Comparison of ENCODE assay signal across 9 mouse cellular contexts in the genomic region with DNA sequence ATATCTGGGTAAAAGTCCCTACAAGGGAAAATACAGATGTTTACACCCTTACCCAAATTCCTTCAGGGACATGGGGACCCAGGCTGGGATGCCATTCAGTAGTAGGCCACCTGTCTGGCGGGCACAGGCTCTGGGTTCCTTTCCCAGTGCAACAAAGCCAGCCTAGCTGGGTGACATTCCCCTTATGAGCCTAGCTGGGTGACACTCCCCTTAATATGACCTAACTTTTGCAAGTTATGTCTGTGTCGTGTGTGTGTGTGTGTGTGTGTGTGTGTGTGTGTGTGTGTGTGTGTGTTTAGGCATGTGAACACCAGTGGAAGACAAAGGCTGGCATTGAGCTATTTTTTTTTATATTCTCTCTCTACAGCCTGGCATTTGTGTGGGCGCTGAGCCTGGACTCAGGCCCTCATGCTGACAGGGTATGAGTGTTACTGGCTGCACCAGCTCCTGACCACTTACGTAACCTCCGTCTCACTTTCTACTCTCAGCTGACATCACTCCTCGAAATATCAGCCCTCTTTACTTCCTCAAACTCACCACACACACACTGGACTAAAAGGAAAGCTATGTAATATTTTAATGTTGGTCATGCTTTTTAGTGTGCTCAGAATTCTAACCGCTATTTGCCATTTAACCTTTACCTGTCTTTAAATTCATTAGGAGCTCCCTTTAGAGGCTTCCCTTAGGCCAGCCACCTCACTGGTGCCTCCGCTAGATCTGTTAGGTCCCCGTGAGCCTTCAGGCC. TPM values are rescaled to one million over a fixed set of nuclear protein-coding genes. Genes with fewer than 3 reads are reported as not detected.
DNase-seq lines count a peak whose midpoint lies in the region; ATAC-seq lines count a peak whose summit lies in the region.
"Had no signal": no experiment of that assay in that cellular context is flagged by ENCODE, and none has a peak within 500 bp of the region (broad histone marks: within the 10 kb centered on the region; RNA-seq: fewer than 3 reads in every experiment).

No protein-coding gene starts in this region.

- DNase-seq in right cerebral cortex, adult 18-20 months: peak; percentile 7
- no peak for DNase-seq in right cerebral cortex, postnatal 14 days
- DNase-seq in cerebellum, adult 11 months: peak; percentile 24
- no peak for DNase-seq in right cerebral cortex, postnatal 10 days (ENCODE audit: low spot score in 2 of 2)
- no peak for DNase-seq in MN1 (ENCODE audit: low spot score)
- DNase-seq in neural tube, embryonic 10.5 days (ENCODE audit: extremely low spot score, low spot score): no peak

- peak; percentile 44 for ATAC-seq in inflammation-experienced regulatory T-cells, adult 6 months
- ATAC-seq in neutrophil, adult 5-6 weeks (ENCODE audit: extremely low read depth, insufficient number of reproducible peaks, low FRiP score, poor library complexity, severe bottlenecking): peak; percentile 78

RNA-seq across cellular contexts. Expression of a gene that starts 5.8 kb away (rescaled TPM):
- polyA plus RNA-seq in inflammation-experienced regulatory T-cells, adult 6 months (2017; shearing (Covaris generic)): 100 to 1,000 TPM in 2 of 3 experiments, 10 to 100 TPM in 1; 62.4 to 131 (median 115) TPM
- 207 and 222 TPM in 2 replicates for total RNA-seq in neutrophil, adult 5-6 weeks (2017)
- total RNA-seq: left cerebral cortex, postnatal 14 days had no signal

RNA-seq across cellular contexts. Expression of a gene that starts 37.2 kb away (rescaled TPM):
- polyA plus RNA-seq in inflammation-experienced regulatory T-cells, adult 6 months (2017; shearing (Covaris generic)): 100 to 1,000 TPM in 1 of 3 experiments, 10 to 100 TPM in 2; 57.3 to 129 (median 66.8) TPM
- 301 and 311 TPM in 2 replicates for total RNA-seq in neutrophil, adult 5-6 weeks (2017)

Comparison
In these comparisons a context has a peak if more than half of its experiments do, and no peak if none do; other contexts are left out.
1. DNase-seq: peak in right cerebral cortex, adult 18-20 months (single experiment) and cerebellum, adult 11 months (single experiment); none in right cerebral cortex, postnatal 14 days (single experiment), right cerebral cortex, postnatal 10 days (0 of 2), MN1 (single experiment) and neural tube, embryonic 10.5 days (single experiment).